Mouse (Mus musculus) ES-E14 (cell line): Measurements from ENCODE around the gene Pkd2.

Experiments used
- CHD2 ChIP-seq: IDR thresholded peaks from 2 replicates; pipeline ENCODE4 v1.6.1; 2014; ENCODE audit warnings: mild to moderate bottlenecking, low read depth, low read length, inconsistent platforms
- MAFK ChIP-seq: IDR thresholded peaks from 2 replicates; pipeline ENCODE4 v1.6.1; 2014; ENCODE audit warnings: mild to moderate bottlenecking, low read depth, low read length, inconsistent platforms; ENCODE audit not compliant: insufficient read depth

DNA sequence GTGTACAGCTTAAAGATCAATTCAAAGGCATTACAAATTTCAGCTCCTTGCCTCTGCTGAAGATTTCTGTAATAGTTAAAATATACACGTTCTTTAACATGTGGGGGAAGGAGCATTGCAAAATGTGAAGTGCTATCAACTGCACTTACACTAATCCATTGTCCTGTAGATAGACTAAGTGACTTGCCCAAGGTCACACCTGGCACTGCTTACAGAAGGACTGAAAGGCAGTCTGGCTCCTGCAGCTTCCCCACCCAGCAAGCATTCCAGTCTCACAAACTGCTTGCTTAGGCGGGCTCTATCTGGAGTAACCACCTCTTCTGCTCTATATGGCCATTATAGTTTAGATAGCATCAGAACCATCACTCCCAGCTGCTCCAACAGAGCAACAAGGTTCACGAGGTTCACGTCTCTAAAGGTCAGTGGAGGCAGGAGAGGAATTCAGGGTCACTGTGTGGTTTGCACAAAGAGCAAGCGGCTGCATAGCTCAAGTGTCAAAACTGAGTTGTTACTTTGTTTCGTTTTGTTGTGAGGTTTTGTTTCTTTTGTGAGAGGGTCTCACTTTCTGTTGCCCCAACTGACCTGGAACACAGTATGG, 25.2 kb upstream of the Pkd2 start:
- TF ChIP-seq MAFK (peak; percentile 38; the same call in 1 of the 2 replicates), CHD2 (peak; percentile 60; the same call in 1 of the 2 replicates)
